Mouse (Mus musculus) thymus, adult 18-20 months (tissue): ENCODE results near the gene Fam169b.

ENCODE experiments used
- DNase-seq, 2 experiments: peaks; one replicate each; pipeline ENCODE4 v3.0.0; 2022; ENCODE audit warnings: mixed read lengths in 2 of 2

Gene Fam169b

DNA sequence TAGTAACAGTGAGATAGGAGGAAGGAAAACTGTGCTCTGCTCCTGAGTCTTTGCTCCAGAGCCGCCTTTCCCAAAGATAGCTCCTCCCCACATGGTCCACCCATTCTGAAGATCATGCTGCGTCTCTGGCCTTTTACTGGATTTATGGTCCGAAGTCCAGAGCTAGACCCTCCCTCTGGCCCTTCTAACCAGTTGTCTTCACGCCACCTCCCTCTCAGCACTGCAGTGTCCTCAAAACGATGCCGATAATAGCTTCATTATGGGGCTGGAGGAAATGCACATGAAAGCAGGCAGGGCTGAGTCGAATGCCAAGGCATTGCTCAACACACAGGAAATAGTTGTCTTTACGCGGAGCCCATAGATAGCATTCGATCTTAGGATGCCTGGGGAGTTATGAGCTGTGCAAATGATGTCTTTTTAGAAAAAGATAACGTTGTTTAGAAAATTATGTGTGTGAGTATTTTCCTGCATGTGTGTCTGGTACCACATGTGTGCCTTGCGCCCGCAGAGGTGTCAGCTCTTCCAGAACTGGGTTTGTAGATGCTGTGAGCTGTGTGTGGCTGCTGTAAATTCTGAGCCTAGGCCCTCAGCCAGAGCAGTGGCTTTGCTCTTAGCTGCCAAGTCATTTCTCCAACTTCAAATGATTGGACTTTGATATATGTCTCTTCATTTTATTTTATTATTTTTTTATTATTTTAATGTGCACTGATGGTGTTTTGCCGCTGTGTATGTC, 46.6 kb downstream of the Fam169b start:
- DNase-seq = no peak

DNA sequence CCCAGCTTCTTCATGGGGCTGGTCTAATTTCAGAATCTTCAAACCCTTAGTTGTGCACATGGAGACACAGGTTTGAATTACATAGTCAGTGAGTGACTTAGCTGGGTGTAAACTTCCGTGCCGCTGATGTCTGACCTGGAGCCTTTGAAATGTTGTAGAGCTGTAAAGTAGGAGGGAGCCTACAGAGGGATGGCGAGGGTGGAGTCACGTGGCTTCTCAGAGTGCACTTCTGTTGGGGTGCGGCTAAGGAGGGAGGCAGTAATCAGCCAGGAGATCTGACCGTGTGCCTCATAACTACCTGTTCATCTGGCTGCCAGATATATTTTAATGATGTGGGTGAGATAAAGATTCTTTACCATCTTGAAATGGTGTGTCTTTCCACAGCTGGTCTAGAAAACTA, 49.4 kb downstream of the Fam169b start:
- peak; percentile 33 to 37 for DNase-seq

DNA sequence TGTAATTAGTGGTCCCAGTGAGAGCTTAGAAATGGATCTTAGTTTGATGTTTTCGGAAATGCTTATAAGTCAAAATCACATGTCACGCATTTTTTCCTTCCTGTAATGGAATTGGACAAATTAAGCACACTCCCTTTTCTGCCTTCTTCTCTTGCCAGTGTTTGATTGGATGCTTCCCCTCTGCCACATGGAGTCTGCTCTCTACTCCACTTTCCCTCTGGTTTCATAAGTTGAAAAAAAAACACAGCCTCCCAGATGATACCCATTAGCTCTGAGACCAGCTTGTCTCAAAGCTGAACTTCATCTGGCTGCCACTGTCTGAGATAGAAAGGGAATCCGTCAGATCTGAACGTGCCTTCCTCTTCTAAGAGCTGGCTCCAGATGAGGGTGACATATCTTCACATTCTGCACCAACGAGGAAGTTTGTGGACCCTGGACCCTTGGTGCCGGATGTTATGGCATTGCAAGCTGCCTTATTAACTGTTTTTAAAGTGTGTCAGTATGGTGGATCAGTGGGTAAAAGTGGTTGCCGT, 52.6 kb downstream of the Fam169b start:
- no peak for DNase-seq

DNA sequence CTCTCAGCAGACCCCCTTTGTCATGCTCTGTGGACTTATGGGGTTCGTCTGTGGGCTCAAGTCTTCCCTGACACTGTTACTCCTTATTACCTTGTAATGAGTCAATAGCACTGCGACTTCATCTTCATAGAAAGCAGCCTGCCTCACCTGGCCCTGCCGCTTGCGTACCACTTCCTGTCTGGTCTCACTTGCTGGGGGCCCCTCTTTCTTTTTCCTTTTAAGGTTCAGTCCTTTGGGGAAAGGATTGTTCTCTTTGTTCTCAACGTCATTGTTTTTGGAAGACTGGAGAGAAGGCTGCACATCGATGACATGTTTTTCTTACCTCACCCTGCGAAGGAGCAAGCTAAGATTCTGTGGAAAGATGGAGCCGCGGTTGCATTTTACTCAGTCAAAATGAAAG, 55.4 kb downstream of the Fam169b start:
- peak in 1 of 2 experiments; percentile 34 for DNase-seq

DNA sequence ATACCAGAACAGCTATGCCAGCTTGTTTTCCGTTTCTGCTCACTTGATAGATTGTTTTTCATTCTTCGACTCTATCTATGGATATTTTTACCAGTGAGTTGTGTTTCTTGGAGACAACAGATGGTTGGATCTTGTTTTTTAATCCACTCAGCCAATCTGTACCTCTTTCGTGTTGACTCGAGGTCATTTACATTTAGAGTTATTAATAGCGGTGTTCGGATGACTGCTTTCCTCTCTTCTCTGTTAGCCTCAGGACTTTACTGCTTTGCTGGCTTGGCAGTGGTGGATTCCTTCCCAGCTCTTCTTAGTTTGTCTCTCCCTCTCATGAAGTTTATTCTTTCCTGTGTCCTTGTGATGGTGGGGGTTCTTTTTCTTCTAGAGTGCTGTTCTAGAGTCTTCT, 59.2 kb downstream of the Fam169b start:
- no peak for DNase-seq

DNA sequence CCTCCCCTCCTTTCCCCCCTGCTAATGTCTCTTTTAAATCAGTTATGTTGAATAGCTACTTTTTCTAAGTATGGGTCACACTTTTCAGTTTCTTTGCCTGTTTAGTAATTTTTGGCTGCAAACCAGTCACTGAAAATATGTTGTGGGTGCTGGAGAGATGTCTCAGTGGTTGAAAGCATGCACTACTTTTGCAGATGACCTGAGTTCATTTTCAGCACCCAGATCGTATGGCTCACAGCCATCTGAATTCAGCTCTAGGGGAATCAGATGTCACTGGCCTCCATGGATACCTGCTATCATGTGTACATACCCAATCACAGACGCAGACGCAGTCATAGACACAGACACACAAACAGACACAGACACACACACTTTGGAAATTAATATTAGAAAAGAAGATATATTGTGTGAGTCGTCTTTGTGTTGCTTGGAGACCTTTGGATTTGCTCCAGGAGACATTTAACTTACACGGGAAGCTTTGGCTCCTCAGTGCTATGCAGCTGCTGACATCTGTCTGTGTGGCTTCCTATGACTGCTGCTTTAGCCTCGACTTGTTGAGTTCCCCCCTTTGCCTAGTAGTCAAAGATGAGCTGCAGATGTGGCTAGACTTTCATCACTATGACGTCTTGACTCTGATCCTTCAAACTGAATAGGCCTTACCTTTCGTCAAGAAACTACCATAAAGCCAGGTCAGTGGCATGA, 63.6 kb downstream of the Fam169b start:
- no peak for DNase-seq

DNA sequence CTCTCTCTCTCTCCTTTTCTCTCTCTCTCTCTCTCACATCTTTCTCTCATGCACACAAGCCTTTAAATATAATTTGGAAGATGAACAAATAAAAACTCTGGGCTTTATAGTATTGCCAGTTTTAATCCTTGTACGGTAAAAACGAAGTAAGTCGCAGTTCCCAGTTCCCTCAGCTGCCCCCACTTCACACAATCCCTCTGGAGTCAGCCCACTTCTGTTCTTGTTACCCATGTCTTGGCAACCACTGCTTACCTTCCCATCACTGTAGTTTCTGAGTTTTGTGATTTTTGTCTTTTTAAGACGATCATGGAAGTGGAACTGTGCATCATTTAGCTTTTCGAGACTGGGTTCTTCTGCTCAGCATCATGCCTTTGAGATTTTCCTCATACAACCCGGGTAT, 65.0 kb downstream of the Fam169b start:
- DNase-seq = no peak

DNA sequence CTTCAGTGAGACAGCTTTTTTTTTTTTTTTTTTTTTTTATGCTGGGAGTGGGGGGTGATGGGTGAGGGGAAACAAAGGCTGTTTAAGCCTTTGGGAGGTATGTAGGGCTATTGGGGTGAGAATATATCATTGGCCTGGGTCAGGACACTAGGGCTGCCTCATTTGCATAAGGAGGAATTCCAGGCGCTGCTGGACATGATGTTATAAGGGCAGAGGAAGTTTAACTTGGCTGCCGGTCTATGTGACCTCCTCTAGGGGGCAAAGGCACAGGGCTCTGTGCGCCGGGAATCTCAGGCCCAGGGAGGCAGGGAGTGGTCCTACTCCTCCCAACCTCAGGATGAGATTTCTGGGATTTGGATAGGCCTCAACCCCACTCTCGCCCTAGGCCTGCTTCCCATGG, 70.9 kb downstream of the Fam169b start:
- DNase-seq = no peak

DNA sequence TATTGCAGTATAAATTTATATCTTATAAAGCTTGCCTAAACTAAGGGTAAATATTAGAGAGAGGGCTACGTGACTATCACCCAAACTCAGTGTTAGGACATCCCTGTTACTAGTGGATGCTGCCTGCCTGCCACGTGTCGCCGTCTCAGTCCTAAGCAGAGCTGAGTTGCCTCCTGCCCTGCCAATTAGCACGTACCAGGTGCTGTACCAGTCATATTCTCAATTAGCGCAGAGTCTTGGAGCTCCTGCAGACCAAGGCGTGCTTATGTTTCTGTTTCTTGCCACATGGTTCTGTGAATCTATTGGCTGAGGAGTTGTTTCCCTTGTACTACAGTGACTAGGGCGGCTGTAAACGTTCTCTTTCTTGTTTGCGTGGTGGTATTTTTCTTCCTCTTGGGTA, 72.3 kb downstream of the Fam169b start:
- no peak for DNase-seq

DNA sequence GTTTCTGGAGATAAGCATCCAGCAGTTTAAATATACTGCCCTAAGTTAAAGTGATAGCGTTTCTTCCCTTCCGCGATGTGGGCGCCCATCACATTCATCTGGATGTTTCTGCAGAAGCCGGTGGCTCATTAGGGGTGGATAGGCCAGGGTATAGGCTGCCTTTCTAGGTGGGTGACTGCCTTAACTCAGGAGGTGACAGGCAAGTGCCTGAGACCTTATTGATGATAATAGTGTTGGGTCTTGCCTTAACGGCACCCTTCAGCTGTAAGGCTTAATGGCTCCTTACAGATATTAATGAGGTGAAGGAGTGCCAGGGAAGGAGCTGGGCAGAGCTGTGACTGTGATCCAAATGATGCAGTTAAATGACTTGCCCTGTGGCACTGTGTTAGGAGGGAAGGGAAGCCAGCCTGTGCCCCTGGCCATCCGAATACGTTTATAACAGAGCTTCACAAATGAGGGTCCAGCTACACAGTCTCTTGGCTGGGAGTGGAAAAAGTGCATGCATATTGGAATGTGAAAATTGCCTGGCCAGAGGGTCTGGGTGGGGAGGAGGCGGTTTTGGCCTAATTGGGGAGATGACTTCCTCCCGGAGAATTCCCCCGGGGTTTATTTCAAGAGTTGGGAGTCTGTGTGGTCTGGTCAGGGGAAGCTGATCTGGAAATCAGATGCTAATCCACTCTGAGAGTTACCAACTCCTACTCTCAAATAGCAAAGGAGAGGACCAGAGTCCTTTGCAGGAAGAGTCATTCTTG, 81.9 kb downstream of the Fam169b start:
- DNase-seq = no peak

DNA sequence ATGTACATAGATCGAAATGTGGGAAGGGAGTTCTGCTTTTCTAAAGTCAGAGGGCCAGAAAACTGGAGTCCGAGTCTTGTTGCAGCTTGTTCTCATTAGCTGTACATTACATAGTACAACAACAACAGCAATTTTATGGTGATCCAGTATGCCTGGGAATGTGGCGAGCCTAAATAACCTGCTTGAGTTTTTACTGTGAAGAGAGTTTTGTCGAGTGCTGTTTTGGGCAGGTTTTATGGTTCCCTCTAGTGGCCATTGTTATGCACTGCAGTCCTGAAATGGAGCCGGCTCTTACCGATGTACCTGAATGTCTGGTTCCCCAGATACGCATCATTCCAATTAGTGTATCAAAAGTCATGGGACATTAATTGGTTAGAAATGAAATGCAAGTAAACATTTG, 83.8 kb downstream of the Fam169b start:
- DNase-seq = peak in 1 of 2 experiments; percentile 37

DNA sequence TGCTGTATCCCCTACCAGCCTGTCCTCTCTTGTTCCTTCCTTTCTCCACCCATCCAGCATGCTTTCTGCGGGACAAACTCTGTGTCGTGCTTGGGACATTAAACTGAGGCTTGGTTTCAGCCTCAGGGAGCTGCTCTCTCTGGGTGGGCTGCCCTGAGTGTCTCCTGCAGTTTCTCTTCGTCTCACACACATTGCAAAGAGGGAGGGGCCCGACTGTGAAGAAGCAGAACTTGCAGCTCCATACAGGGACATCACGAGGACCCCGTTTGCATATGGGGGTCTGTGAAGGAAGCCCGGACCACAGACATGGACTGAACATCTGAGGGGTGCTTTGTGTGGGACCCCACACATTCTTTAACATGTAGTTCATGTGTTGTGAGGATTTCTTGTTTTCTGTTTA, 89.0 kb downstream of the Fam169b start:
- no peak for DNase-seq

DNA sequence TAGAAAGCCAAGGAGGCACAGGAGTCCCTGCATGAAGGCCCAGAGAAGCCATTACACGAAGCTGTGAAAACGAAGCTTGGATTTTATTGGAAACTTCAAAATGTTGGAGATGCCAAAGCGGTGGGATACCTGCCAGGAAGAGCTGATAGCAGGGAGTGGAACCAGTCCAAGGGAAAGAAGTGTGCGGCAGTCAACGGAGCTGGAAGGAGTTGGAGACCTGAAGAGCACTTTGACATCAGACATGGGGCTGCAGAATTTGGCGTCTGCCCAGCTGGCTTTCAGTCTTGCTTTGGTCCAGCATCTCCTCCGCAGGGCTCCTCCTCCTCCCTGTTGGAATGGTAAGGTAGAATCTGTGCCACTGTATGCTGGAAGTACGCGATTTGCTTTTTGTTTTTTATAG, 92.1 kb downstream of the Fam169b start:
- DNase-seq = no peak

DNA sequence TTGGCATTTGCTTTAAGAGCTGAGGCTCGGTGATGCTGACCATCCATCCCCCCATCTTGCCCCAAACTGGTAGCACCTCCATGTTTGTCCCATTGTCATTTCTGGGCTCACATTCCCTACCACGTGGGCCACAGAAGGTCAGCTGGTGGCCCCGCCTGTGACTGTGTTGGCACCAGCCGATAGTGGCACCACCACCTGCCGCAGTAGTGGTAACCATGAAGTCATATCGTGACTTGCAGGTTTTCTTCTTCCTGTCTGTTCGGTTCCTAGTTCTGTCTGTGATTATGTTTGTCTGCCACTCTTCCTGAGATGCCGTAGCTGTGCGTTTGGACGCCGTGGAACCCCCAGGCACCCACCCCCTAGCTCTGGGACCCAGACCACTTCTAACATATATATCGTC, 95.3 kb downstream of the Fam169b start:
- no peak for DNase-seq

DNA sequence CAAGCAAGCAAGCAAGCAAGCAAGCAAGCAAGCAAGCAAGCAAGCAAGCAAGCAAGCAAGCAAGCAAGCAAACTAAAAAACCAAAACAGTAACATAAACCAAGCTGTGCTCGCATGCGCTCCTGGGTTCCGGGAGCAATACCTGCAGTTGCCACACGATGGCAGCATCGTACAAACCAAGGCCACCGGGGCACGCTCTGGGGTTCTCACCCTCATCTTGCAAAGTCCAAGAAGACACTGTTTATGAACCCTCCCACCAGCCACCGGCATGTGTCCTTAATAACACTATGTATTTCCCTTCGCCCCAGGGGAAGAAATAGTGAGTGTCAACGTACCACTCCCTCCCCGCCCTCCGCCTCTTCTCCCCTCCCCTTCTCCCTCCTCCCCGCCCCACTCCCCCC, 96.1 kb downstream of the Fam169b start:
- DNase-seq = peak; percentile 42 to 48

DNA sequence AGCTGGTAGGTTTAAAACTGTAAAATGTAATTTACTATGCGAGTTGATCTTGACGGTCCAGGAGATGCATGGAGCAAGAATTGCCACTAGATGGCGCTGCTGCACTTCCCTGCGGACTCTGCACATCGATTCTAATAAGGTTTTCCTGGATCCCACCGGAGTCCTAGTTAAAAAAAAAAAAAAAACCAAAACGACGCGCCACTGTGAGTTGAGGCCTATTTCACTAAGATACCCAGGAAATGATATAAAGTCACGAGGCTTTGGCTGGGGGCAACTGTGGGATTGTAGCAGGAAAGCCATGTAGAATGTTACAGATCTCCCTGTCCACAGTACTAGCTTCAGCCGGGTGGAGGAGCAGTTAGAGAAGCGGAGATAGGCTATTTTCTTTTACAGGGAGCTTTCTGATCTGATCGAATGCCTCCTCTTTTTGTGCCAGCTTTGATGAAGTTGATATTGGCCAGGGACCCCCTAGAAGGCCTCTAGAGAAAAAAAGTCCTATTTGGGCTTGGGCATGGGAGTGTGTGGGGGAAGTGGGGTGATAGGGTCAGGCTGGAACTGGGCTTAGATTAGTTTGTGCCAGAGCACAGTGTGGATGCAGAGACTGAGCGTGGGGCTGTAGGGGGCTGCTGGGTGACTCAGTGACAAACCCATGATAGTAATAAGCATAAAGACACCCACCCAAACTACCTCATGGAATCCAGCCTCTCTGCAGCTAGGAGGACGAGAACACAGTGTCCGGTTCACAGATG, 100.6 kb downstream of the Fam169b start:
- no peak for DNase-seq

DNA sequence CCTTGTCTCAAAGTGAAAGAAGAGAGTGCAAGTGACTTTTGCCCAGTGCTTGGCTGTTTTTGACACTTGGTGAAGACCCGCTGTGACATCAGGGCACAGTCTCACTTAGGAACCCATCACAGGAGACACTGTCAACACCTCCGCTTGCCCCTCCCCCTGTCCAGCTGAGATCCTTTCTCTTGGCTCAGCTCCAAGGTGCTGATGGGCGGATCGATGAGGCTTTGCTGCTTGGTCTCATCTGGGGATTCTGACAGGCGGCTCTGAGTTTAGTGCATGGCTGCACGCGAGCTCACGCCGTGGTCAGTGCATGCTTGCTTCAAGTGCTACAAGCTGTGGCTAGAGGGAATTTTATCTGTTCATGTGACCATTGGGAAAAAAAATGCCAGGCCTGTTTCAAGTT, 108.5 kb downstream of the Fam169b start:
- no peak for DNase-seq

DNA sequence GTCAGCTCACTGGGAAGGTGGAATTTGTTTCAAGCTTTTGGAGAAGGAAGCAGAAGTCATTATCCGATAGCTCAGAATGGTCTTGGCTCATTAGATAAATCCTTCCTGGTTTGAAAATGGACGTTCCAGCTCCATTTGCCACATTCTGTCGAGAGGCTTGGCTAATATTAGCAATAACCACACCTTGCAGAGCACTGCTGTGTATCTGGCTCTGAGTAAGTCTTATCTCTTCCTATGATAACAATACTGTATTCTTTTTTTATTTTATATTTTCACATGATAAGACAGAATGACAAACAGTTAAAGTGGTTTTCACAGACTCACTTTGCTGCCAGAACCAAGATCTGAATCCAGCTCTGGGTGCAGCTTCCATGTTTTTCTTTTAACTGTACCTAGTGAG, 113.1 kb downstream of the Fam169b start:
- DNase-seq = no peak

DNA sequence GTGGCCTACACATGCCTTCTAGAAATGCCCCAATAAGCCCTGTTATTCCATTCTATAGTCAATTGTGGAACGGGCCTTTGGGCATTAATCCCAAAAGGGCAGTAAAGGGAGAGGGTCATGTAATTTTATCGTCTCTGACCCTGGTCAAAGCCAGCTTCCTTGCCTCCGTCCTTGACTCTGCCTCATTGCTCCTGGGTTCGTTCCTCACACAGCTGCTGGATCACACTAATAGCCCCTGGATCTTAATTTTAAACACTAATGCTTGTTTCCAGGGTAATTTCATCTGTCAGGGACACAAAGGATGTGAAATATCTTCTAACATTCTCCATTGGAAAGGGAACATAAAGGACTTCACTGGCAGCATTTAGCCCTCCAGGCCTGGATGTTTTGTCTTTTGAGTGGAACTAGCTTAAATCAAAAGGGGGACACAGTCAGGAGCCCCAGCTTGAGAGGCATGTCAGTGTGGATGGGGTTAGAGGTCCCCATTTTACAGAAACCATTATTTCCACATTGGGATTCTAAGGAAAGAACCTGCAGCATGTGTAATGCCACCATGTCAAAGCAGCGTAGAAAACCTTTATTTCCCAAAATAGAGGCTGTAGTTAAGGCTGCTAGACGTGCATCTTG, 122.2 kb downstream of the Fam169b start:
- DNase-seq = no peak

DNA sequence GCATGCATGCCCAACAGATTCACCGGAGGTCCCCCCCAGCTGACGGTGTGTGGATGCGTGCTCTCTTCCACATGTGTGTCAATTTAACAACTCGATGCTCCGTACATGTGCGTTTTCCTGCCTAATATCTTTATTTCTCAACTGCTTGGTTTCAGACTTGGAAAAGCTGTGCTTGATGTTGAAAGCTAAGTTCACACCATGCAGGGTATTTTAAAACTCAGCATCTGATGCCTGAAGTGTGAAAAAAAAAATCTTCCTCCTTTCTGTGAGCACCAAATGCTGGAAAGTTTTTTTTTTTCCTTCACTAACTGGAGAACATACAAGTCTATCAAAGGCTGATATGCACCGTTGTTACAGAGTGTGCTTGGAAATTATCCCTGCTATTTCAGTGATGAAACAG, 126.9 kb downstream of the Fam169b start:
- DNase-seq = no peak

DNA sequence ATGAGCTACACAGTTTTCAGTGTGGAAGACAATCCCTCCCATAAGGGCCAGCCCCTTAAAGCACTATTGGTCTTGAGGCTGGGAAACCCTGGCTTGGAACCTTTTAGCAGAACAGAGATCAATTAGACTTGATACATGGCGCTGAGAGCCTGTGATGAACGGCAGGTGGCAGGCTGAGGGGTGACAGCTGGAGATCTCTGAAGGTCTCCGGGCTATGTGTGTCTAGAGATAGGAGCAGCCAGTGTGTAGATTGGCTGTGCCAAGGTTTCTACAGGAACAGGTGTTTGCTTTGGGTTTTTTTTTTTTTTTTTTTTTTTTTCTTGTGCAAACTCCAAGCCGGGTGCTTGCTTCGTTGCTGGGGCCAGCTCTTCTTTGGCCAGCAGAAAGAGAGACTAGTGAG, 135.0 kb downstream of the Fam169b start:
- no peak for DNase-seq
